Mouse (Mus musculus) right cerebral cortex, postnatal 25 days (tissue): ENCODE results near the gene Gbx1.

Experiments used
- DNase-seq: peaks from one replicate; pipeline ENCODE4 v3.0.0; 2022

Gene Gbx1

DNA sequence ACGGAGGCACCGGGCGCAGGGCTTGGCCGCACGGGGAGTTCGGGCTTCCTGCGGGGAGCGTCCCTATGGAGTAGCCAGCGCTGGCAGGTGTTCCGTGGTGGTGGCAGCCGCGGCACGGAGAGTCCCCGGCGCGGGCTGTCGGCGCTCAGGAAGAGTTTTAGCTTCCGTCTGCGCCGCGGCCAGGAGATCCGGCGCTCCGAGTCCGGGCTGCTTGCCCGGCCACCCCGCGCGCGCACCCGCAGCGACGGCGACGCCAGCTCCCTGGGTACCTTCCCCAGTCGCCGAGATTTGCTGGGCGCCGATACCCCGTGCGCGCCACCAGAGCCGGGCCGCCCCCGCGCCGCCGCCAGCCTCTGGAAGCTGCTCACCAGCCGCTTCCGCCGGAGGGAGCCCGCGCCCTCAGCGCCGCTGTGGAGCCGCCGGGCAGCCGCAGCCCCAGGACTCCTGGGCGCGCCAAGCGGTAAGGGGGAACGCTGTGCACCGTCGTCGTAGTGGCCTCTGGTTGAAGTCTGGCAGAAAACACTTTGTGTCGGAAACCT is 52.2 kb downstream of the Gbx1 start:
- peak; percentile 84 for DNase-seq

DNA sequence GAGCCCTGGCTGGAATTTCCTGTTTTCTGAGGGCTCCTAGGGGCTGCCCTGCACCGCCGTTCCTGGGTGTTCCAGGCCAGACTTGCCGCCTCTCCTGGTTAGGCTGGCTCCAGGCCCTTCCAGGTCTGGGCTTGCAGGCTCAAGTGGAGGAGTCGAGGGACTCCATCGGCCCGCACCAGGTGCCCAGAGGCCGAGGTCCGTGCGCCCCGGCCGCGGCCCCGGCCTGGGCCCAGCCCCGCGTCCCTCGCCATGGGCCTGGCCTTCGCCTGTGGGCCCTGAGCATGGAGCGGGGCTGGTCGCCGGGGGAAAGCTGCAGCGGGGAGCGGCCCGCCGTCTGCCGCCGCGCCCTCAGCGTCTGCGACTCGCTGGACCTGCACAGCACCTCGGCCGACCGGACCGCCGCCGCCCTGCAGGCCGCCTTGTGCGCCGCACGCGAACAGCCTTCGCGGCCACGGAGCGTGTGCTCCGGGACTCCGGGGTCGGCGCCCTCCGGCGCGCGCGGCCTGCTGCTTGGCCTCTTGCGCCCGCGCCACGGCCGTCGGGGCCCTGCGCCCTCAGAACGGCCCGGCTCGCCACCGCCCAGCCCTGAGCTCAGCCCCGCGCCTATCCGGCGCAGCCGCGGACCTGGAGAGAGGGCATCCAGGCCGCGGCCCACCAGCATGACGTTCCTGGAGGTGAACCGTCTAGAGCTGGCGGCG is 52.8 kb downstream of the Gbx1 start:
- DNase-seq, result no peak

DNA sequence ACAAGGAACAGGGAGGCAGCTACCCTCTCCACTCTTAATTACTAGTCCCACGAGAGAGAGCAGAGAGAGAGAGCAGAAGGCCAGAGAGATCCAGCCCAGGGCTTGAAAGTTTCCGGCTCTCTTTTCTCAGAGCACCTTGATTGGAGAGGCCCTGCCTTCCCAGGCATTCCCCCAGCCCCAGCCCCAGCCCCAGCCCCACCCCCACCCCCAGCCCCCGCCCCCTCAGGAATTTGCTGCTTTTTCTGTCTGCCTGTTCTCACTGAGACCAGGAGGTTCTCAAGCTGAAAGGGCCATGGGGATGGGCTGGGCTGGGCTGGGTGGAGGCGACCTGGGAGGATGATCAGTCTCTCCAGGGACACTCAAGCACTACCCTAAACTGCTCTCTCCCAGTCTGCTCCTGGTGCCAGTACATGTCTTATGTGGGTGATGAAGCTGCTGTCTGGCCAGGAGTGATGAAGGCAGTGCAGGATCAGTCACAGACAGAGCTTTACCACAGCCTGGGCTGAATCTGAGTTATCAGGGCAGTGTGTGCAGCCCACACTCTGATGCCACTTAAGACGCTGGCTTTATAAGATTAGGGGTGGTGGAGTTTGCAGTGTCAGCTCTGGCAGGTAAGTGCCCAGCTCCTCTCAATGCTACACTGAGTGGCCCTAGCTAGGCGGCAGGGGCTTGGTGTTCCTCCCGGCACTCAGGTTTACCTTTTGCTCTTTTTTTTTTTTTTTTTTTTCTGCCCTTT is 54.0 kb downstream of the Gbx1 start:
- no peak for DNase-seq

DNA sequence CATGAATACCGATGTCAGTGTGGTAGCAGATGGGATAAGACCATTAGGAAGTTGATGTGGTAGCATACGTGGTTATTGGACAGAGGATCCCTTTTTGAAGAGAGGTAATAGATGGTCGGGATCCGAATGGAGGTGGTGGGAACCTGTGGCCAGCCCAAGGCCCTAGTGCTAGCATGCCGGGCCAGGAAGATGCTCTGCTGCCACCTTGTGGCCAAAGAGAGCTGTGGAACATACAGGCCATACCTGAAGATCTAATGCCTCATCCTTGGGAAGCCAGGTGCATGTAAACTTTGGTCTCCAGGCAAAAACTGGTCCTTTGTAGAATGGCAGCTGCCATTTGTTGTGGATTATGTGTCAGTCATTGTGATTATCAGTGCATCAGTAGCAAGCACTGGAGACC is 56.4 kb downstream of the Gbx1 start:
- DNase-seq, result peak; percentile 69

DNA sequence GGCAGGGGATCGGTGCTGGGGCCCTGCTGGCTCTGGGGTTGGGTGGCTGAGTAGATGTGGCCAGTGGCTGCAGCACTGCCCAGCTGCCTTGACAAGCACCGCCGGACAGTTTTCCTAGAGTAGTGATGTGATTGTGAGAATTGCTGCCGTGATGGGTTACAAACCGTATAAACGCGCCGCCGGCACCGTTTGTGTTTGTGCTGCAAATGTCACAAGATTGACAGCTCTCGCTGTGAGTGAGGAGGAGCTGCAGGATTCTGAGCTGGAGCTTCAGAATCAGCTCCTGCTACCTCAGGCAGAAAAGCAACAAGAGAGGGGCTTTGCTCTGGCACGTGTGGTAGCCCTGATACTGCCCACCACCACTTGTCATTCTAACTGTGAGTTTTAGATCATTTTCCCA is 60.2 kb downstream of the Gbx1 start:
- no peak for DNase-seq

DNA sequence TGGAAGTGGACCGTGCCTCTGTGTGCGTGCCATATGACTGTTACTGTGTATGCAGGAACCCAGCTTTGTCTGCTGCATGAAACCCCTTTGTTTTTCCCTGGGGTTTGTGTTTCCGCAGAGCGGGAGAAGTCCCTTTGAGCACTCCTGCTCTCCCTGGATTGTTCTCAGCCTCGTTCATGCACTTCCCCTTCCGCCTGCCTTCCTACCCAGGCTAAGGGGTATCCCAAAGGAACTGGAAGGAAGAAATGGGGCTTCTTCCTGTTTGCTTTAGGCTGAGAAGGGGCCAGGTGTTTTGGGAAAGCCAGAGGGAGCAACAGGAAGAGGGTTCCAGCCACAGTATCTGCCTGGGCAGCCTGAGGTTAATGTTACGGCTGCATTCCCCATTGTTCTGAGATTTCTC is 71.4 kb downstream of the Gbx1 start:
- DNase-seq, result no peak

DNA sequence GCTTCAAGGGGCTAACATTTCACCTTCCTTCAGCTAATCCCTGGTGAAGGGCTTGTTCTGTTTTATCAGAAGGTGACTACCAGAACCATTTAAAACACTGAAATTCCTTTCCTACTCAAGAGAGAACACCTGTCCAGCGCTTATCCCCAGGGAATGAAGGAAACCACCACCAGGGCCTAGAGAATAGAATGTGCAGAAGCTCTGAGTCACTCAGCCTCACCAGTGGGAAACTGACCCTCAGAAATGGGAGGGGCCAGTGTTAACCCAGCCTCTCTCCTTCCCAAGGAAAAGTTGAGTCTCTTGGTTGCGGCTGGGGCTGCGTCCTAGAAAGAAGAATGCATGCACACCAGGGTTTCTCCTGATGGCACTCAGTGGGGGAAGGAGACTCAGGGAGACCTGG is 71.9 kb downstream of the Gbx1 start:
- no peak for DNase-seq

DNA sequence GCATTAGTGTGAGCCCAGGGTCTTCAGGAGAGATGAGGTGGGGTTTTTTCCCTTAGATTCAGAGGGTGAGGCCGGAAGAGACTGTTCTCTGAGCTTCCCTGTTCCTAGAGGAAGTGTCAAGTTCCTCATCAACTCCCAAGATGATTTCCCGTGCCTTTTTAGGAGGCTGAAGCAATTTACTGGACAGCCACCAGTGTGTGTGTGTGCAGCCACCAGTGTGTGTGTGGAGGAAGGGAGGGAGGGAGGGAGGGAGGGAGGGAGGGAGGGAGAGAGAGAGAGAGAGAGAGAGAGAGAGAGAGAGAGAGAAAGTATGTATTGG is 73.1 kb downstream of the Gbx1 start:
- no peak for DNase-seq

DNA sequence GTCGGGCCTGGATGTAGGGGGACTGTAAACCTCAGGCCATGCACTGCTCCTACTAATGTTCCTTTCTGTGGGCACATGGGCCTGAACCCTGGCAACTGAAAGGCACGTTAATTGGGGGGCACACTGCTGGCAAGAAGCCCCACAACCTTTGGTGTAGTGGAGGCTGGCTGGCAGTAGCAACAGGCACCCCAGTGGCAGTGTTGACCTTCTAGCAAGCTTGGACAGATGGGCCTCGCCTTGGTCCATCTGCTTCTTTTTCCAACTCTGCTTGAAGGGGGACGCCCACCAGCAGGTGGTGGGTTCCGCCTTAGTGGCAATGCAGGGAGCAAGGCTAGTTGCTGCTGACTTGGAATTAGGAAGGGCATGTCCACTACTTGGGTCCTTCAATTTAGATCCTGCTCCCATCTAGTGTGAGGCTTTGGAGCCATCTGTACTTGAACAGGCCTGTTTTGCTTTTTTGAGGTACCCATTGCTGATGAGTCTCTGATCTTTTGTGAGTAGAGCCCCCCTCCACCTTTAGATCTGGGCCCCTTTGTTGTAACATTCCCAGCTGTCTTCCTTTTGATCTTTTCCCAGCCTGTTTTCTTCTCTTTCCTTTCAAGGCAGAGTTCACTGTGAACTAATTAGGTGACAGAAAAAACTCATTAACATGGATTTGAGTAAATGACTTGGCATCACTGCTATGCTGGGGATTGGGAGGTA is 73.6 kb downstream of the Gbx1 start:
- DNase-seq, result no peak
